Mouse (Mus musculus) embryonic fibroblast, embryonic 13.5 days (primary cell): ENCODE data around the gene Phykpl.

Experiments
- CTCF ChIP-seq: IDR thresholded peaks from 2 replicates; pipeline ENCODE4 v1.5.1; 2011; ENCODE audit warnings: mild to moderate bottlenecking, control low read depth, low read length, moderate library complexity, borderline replicate concordance; ENCODE audit not compliant: insufficient read depth
- POLR2A ChIP-seq: IDR thresholded peaks from 2 replicates; pipeline ENCODE4 v1.6.1; 2011; ENCODE audit warnings: low read depth, mild to moderate bottlenecking, control low read depth, low read length, moderate library complexity

DNA sequence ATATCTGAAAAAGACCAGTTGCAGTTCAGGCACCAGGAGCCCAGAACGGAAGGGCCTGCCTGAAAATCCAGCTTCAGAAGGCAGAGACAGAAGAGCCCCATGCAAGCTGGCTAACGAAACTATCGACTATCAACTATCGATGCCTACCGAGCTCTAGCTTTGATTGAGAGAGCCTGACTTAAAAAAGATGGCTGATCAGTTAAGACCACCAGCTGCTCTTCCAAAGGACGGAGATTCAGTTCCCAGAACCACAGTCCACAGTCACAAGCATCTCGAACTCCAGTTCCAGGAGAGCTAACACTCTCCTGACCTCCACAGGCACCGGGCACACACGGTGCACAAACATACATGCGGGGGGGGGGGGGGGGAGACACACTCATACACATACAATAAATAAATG, 30.0 kb upstream of the Phykpl start:
- no peak for TF ChIP-seq CTCF
- no peak for TF ChIP-seq POLR2A
